Mouse (Mus musculus): ENCODE data around the gene Syngr2.

Syngr2 gene

DNA sequence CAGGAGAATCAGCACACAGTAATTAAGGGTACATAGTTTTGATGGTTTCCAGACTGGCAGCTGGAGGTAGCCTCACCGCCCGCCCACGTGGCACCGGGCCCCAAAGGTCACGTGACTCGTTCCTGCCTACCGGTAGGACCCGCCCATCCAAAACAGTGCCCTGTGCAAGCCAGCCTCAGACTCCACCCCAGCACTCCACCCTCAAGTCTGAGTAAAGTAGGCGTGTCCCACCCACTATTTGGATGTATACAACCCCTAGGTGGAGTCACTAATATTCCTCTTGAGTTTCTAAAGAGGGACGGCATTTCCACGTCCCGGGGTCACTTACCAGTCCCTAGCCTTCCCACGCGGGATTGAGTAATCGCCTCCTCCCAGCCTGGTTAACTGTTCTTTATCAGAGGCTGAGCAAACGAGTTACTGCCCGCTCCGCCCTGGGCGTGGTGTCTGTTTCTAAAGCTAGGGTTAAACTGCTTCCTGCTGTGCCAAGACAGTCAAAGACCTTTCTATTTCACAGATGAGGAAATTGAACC lies 28.8 kb upstream of the Syngr2 start:
- CTCF ChIA-PET = interaction anchor here (0.5 to 1.7 kb wide), 2 partner anchors 10 to 394 kb away, joined by 3 to 7 read pairs; no protein-coding TSS in a partner anchor

DNA sequence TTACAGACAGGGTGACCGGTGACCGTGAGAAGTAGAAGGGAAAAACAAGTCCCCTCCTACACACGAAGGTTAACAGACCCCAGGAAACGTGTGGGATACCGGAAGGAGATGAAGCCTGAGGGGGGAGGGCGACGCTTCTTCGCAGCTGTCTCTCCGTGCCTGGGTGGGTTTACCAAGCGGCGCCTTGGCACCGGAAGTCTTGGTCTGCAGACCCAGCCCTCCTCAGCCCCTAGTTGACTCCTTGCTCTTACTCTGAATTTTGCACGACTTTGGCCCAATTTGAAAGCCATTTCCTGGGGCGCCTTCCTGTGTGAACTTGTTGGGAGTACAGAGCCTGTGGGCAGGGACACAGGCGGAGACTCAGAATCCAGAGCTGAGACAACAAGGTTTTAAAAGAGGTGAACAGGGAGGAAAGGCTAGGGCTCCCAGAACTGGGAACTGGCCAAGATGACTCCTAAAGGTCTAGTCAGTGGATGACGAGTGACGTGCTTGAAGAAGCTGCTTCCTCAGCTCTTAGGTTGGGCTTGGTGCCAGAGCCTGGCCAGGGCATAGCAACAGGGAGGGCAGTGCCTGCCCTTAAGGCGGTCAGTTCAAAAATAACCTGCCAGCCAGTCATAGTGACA lies 28.2 kb upstream of the Syngr2 start:
- CTCF ChIA-PET = interaction anchor here (1.1 to 1.7 kb wide), 2 partner anchors 9 to 85 kb away, joined by 5 to 7 read pairs; no protein-coding TSS in a partner anchor

DNA sequence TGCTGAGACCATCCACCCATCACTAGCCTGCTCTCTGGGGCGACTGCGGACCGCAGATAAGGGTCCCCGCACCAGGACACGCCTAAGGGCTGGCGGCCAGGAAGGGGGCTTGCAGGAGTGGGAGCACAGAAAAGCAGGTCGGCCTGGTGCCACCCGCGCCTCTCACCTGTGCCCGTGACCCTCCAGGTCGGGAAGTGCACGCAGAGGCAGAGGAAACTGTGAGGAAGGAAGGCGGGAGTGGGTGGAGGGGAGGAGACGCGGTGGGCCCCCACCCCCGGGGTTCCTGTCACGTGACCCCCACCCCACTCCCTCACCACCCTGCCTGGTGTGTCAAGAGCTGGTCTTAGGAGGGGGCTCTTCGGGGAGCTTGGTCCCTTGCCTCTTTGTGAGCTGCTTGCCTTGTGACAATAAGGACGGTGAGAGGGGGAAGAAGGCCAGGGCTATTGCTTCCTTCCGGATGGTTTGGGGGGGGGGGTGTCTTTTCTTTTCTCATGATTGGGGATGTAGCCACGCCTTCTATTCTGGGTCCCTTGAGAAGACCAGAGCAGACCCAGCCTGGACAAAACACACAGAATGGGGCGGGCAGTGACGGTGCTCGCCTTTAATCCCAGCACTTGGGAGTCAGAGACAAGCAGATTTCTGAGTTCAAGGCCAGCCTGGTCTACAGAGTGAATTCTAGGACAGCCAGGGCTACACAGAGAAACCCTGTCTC lies 27.3 kb upstream of the Syngr2 start, which contains the start of the genes Tmc8 and Tmc6:
TSS of gene Tmc8 (plus strand) at position 84 of the 712 bp plus-strand sequence.
TSS of gene Tmc6 (minus strand) at position 206 of the 712 bp plus-strand sequence.
- CTCF ChIA-PET = interaction anchor here (1.1 to 2.5 kb wide), 4 partner anchors 8 to 86 kb away, joined by 5 to 7 read pairs (median 5); no protein-coding TSS in a partner anchor

DNA sequence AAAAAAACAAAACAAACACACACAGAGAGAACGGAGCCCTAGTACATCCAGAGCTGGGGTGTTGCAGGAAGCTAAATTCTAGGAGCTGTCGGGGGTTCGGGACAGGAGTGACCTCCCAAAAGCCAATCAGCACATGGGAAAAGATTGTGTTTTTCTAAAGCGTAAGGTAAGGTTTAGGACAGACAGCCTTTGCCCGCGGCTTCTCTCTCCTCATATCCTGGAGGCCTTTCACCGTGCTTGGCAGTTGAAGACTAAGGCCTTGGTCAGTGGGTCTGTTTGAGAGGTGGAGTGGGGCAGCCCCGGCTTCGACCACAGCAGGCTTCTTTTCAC lies 26.8 kb upstream of the Syngr2 start:
- CTCF ChIA-PET = interaction anchor here (0.7 to 2.5 kb wide), 3 partner anchors 42 to 119 kb away, joined by 5 to 12 read pairs (median 5); no protein-coding TSS in a partner anchor

DNA sequence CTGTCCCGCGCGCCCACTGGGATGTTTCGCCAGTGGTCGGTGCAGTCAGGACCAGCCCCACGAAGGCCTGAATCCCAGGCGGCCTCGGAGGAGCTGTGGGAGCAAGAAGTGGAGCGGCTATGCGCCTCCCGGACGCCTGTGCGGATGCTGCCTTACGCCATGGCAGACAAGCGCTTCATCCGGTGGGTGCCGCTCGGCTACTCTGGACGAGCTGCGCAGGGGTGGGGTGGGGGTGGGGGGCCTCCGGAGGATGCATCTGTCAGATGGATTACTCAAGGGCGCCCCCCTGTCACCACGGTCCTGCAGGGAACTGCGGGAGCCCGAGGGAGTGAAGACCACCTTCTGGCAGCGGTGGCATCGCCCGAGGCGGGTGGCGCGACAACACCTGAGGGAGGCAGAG lies 26.4 kb upstream of the Syngr2 start:
- CTCF ChIA-PET = interaction anchor here (0.7 to 2.5 kb wide), 3 partner anchors 42 to 119 kb away, joined by 5 to 12 read pairs (median 5); no protein-coding TSS in a partner anchor

DNA sequence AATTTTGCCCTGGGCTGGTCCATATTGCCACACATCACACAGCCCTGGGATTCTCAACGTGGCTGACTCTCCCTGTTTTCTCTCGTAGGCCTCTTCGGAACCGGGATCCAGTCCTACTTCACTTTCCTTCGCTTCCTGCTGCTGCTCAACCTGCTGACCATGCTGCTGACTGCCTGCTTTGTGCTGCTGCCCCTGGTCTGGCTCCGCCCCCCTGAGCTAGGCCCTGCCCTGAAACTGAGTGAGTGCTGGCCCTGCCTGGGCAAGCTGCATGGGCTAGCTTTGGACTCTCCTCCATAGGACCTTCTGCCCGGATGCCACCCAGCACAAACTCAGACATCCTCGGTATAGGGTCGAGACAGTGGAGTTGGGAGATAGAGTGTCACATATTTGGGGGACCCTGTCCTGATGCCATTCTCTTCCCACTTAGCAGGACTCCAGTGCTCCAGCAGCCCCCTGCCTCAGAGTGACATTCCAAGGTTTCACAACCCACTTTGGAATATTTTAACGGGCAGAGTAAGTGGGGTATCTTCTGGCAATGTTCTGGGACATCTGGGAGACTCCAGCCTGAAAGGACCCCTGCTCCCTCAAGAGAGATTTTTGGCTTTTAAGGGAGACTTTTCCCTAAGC lies 25.7 kb upstream of the Syngr2 start:
- CTCF ChIA-PET = interaction anchor here (1.5 to 2.5 kb wide), 2 partner anchors 41 to 66 kb away, joined by 5 read pairs; no protein-coding TSS in a partner anchor

DNA sequence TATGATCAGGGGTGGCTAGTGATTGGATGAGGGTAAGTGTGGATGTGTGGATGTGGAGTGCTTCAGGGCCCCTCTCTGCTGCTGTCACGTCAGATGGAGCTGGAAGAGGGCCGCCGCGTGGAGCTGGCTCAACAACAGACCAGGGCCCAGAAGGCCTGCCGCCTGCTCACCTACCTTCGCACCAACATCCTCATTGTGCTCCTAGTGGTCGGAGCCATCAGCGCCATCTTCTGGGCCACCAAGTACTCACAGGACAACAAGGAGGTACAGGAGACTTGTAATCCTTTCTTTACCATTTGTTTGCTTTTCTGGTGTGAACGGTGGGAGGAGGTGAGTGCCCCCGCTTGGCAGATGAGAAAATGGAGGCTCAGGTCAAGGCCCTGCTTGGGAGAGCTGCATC lies 23.2 kb upstream of the Syngr2 start:
- CTCF ChIA-PET = interaction anchor here (0.6 kb wide), 1 partner anchor 52 kb away, joined by 13 read pairs; no protein-coding TSS in a partner anchor

DNA sequence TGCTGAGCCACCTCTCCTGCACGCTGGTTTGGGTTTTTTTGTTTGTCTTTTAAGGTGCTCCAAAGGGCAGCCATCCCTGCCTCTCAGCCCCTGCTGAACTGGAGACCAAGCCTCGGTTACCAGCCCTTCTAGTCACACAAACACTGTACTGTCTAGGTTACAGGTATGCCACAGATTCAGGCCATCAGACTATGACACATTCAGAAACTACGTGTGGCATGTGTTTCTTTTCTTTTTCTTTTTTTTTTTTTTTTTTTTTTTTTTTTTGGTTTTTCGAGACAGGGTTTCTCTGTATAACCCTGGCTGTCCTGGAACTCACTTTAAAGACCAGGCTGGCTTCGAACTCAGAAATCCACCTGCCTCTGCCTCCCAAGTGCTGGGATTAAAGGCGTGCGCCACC lies 21.0 kb upstream of the Syngr2 start:
- CTCF ChIA-PET = interaction anchor here (0.6 to 2.4 kb wide), 4 partner anchors 9 to 111 kb away, joined by 3 to 14 read pairs (median 4); no protein-coding TSS in a partner anchor

DNA sequence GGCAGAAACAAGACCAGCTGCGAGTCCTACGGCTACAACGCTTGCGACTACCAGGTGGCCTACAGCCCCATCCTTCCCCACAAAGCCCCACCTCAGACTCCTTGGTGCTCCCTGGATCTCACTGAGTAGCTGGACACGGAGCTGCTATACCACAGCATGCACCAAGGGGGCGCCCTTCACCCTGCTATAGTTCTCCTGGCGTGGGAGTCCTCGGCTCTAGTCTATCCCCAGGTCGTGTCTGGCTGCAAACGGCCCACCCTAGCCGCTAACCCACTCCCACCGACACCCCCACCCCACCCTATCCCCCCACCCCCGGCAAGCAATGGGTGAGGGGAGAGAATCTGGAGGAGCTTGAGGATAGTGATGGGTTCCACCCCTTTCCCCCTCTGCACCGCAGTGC lies 19.2 kb upstream of the Syngr2 start:
- CTCF ChIA-PET = interaction anchor here (0.6 to 2.5 kb wide), 8 partner anchors 9 to 271 kb away, joined by 3 to 15 read pairs (median 4); partner anchors contain the start of genes Afmid, Tk1, Tmc6 and Tmc8

DNA sequence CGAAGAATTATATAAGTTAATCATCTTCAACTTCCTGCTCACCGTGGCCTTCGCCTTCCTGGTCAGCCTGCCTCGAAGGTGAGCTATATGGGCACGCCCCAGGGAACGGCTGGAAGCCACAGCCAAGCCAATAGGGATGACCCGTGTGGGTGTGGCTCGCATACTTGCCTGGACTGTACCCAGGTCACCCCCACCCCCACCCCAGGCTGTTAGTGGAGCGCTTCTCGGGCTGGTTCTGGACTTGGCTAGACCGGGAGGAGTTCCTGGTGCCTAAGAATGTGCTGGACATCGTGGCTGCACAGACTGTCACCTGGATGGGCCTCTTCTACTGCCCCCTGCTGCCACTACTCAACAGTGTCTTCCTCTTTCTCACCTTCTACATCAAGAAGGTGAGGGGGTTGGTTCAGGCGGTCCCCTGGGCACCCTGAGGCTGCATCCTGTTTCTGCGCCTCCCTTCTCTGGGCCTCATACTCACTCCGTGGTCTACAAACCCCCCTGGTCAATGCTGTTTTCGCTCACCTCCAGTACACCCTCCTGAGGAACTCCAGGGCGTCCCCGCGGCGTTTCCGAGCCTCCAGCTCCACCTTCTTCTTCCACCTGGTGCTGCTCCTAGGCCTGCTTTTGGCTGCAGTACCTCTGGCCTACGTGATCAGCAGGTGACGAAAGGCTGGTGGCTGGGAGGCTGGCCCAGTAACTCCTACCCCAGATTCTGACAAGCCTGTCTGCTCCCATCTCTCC lies 18.6 kb upstream of the Syngr2 start:
- CTCF ChIA-PET = interaction anchor here (0.6 to 2.5 kb wide), 7 partner anchors 9 to 106 kb away, joined by 3 to 15 read pairs (median 4); partner anchors contain the start of genes Afmid, Tk1, Tmc6 and Tmc8

DNA sequence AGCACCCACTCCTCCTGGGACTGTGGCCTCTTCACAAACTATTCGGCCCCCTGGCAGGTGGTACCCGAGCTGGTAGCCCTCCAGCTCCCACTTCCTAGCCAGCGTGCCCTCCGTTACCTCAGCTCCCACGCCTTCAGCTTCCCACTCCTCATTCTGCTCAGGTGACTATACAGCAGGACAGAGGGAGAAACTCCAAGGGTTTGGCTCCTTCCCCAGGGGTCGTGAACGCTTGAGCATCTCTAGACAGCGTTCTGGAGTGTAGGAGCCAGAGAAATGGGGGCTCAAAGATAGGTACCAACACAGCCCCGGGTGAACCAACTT lies 18.1 kb upstream of the Syngr2 start:
- CTCF ChIA-PET = interaction anchor here (0.9 to 2.5 kb wide), 4 partner anchors 10 to 82 kb away, joined by 4 to 15 read pairs (median 6); partner anchors contain the start of genes Afmid, Tk1, Tmc6 and Tmc8

DNA sequence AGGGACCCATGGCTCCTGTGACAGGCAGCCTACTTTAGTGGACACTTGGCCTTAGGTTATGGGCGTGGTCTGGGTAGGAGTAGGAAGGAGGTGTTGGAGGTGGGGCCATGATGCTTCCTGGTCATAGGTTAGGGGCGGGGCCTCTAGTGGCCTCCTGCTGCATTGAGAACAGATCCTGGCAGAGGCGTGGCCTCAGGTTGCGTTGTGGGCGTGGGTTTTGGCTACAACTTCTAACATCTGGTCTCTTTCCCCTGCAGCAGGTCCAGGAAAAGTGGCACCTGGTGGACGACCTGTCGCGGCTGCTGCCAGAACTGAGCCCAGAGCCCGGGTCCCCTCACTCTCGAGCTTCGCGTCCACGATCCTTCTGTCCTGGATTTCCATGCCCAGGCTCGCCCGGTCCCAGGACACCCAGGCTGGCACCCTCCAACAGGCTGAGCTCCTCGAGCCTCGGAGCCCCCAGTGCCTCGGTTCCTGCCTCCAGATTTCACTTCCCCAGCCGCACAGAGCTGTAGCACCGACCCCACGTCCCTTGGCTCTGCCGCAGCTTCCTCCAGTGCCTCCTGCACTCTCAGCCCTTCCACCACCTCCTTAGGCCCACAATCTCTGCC lies 17.1 kb upstream of the Syngr2 start:
- CTCF ChIA-PET = interaction anchor here (0.9 kb wide), 1 partner anchor 19 kb away, joined by 3 read pairs; no protein-coding TSS in a partner anchor

DNA sequence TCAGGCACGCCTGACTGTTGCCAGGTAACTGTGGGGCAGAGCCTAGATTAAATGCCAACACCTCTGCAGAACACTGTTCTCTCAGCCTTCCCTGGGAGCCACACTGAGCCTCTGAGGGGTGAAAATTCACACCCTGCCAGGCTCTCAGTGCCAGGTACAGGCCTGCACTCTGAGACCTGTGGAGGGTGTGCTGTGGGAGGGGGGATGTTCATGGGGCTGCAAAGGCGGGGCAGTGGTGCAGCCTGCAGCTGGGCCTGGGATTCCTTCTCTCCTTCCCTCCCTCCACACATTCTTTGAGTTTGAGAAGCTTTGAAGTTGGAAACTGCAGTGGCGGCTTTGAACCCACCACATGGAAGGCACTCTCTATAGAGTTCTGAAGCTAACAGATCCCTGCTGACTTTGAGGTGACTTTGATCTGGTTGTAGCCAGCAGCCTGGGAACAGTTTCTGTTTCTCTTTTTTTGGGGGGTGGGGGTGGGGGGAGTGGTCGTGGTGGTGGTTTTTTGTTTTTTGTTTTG lies 15.4 kb upstream of the Syngr2 start:
- CTCF ChIA-PET = interaction anchor here (0.5 to 0.7 kb wide), 2 partner anchors 38 to 1088 kb away, joined by 4 read pairs; no protein-coding TSS in a partner anchor

DNA sequence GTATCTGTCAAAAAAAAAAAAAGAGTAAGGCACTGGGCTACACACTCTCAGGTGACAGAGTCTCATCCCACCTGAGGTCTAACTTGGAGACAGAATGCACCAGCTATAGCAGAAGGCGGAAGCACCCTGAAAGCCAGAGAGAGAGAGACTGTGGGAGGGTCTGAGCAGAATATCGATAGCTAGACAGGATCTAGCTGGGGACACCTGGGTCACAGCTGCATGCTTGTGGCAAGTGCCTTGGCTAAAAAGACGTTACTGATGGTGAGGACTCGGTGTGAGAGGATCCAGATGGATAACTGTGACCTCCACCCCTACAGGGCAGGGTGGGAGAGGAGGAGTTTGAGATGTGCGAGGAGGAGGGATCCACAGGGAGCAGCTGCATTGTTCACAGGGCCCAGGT lies 12.5 kb upstream of the Syngr2 start:
- CTCF ChIA-PET = interaction anchor here (0.7 kb wide), 1 partner anchor 501 kb away, joined by 3 read pairs; no protein-coding TSS in a partner anchor

DNA sequence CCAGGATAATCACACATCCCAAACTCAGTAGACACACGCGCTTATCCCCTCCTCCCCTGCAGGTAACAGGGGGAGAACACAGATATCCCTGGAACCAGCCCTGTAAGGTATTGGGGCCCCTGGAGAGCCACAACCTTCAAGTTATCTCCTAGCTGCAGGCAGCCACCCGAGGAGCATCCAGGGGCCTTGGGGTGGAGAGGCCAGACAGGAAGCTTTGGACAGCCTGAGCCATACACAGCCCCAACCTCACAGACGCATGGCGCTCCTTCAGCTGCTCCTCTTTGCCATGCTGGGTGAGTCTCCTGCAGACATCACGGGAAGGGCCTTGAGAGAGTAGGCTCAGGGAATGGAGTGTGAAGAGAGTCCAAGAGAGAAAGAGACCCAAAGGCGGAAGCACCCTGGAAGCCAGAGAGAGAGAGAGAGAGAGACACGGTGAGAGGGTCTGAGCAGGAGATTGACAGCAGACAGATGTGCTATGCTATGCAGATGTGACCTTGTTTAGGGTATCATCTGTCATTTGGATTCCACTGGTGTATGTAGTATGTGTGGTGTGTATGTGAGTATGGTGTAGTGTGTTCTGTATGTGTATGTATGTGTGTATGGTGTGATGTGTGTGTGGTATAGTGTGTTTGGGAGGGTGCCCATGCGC lies 11.8 kb upstream of the Syngr2 start, which contains the start of gene 6030468B19Rik:
TSS of gene 6030468B19Rik (plus strand) at position 150 of the 649 bp plus-strand sequence.
- CTCF ChIA-PET = no interaction called here

DNA sequence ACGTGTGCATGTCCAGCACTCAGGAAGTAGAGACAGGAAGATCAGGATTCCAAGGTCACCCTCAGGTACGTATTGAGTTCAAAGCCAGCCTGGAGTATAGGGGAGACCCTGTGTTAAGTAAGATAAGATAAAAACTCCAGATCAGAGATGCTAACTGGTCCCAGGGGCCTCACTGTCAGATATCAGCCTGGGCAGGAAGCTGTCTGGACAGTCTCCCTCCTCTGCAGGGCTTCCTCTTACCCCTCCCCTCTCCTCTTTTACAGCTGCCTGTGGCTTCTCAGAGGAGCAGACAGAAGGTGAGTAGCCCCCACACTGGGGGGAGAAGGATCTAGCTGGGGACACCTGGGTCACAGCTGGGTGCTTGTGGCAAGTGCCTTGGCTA lies 11.3 kb upstream of the Syngr2 start:
- CTCF ChIA-PET = no interaction called here

DNA sequence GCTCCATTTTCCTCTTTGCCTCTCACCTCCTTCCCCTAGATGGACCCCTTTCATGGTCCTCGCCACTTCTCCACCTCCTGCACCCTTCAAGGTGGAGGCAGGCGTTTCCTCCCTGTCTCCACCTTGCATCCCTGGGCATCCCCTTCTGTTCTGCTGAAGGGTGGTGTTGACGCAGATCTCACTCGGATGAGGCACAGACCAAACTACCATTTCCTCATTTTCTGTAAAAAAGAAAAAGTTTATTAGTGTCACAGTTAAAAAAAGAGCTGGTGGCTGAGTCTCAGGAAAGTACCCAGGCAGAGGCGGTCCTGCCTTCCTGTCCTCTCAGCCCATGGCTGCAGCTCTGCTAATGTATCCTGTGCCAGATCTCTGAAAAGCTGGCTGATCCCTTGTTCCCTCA lies 10.3 kb upstream of the Syngr2 start:
- CTCF ChIA-PET = interaction anchor here (0.6 kb wide), 1 partner anchor 81 kb away, joined by 3 read pairs; no protein-coding TSS in a partner anchor

DNA sequence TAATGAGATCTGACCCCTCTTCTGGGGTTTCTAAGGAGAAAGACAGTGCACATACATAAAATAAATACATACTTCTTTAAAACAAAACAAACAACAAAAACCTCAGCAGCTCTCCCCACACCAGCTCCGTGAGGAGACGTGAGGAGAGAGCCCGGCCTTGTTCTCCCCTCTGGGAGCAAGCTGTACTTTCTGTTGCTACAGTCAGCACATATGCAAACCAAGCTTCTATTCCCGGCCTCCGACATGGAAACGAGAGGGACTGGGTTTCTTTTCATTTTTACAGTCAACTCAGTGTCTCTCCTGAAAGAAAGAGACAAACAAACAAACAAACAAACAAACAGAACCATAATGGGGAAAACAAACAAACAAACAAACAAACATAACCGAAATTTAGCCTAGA lies 9.4 kb upstream of the Syngr2 start:
- CTCF ChIA-PET = no interaction called here

DNA sequence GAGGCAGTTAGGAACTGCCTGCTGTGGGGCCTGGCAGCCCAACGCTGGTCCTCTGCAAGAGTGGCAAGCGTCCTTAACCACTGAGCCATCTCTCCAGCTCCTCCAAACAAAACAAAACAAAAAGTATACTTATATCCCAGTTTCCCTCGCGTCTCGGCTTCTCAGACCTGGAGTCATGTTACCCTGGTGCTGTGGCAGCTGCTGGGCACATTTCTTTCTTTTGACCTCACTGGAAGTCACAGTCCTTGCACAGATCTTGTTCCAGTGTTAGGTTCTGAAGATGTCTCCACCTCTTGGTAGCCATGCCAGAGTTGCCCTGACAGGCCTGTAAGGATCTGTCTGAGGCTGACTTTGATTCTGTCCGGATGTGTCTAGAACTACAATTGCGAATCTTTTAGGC lies 7.8 kb upstream of the Syngr2 start:
- CTCF ChIA-PET = interaction anchor here (1.0 to 1.4 kb wide), 2 partner anchors 9 to 25 kb away, joined by 4 to 17 read pairs; no protein-coding TSS in a partner anchor
